Mouse (Mus musculus) heart, postnatal 14 days (tissue): ENCODE results near the gene Hipk3. TPM values are rescaled to one million over a fixed set of nuclear protein-coding genes. Genes with fewer than 3 reads are reported as not detected.

Experiments
- DNase-seq, 2 experiments: peaks; one replicate each; pipeline ENCODE4 v3.0.0; 2021 to 2022
- intact Hi-C: fragments of 180-260 bp; cut with DNase I; formaldehyde crosslinking; loops from one replicate; pipeline ENCODE4 v1.15.1; 2025
- total RNA-seq, 2 experiments: library from RNA; stranded (reverse); gene quantifications; 2 replicates each; pipeline ENCODE4 v1.2.3; 2021

Gene Hipk3
- total RNA-seq, 2 experiments from 2014 or later = 178 to 179 TPM

DNA sequence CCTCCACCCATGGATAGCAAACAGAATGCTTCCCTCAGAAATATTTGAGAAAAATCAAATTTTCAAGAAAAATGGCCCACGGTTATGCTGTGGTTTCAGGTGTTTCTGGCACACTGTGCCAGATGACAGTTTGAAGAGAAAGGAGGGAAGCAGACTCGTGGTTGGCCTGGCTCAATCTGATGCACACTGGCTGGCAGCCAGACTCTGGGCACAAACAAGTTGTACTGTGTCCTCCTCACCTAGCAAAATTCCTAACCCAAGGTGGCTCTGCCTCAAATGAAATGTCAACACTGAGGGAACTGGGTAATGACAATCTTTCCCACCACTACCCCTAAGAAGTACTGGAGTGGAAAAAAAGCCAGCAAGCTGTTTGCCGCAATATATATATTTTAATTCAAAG is 68.1 kb downstream of the Hipk3 start:
- intact Hi-C loops = no loop called here
- peak; percentile 20 to 26 for DNase-seq

DNA sequence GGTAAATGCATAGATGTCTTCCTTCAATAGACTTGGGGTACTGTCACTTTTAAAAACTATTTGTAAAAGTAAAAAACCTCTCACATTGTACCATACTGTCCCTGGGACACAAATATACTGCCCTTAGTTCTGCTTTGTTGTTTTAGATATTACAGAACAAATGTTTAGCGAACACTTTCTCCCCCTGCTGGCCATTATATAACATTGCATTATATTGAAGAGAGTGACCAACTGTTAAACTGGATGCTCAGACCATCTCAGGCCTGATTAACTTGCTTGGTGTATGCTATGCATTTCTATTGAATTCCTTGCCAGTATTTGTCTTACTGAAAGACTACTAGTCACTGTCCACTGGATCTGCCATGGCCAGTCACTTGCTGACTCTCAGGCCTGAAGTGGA is 72.0 kb downstream of the Hipk3 start:
- DNase-seq = peak in 1 of 2 experiments; percentile 15
- intact Hi-C loops = loop anchor here (1.0 to 5.0 kb wide), 2 partner anchors 288 to 370 kb away; no protein-coding TSS in a partner anchor

DNA sequence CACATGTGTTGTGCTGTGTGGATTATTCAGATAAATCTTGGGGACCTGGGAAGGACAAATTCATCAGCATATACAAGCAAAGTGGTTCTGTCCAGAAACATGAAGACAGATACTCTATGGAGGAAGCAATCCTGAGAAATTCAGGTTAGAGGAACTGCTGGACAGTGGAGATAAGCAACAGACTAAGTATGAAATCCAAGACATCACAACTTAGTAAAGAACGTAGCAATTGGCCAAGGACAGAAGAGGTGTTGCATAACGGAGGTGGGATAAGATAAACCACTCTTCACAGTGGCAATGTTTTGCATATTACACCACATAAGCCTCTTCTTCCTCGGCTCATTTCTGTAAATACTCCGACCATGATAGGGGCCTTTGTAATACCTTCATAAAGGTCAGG is 73.4 kb downstream of the Hipk3 start:
- no peak for DNase-seq
- intact Hi-C loops = loop anchor here (5.0 kb wide), 1 partner anchor 369 kb away; no protein-coding TSS in a partner anchor

DNA sequence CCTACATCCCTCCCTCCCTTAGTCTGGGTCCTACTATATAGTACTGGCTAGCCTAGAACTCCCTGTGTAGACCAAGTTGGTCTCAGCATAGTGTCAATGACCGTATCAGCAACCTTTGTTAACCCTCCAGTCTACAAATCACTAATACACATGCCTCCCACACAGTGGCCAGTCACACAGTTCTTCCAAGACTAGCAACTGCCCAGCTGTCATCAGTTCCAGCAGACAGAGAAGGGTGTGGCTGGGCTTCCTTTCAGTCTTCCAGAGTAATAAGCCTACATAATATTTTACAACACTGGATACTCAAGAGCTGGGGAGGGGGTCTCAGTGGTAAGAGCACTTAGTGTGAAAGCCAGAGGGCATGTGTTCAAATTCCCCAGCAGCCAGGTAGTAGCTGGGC is 74.2 kb downstream of the Hipk3 start:
- DNase-seq = no peak
- intact Hi-C loops = loop anchor here (5.0 kb wide), 1 partner anchor 368 kb away; no protein-coding TSS in a partner anchor

DNA sequence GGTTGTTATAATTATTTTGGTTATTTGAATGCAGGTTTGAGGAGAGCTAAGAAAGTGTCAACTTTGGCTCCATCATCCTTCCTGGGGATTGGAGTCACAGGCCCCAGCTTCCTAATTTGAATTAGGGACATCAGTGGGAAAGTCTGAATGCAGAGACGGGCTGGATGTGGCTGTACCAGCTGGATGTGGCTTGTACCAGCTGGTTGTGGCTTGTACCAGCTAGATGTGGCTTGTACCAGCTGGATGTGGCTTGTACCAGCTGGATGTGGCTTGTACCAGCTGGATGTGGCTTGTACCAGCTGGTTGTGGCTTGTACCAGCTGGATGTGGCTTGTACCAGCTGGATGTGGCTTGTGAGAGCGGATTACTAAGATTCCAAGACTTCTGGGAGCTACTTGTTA is 74.8 kb downstream of the Hipk3 start:
- intact Hi-C loops = no loop called here
- DNase-seq = no peak

DNA sequence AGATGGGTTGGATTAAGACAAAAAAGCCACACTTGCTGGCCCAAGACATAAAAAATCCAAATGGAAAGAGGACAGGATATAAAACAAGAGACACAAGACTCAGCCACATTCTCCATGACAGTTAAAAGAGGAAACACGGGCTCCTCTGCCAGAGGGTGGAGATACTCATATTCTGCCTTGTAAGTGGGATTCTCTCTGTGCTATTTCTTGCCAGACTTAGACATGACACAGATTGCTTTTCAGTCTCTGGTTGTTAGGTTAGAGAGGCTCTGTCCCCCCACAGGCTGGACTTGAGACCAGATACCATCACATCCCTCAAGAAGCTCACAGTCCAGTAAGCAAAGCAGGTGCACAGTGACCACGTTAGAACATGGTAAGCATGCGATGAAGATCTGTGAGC is 81.2 kb downstream of the Hipk3 start:
- intact Hi-C loops = no loop called here
- DNase-seq = no peak

DNA sequence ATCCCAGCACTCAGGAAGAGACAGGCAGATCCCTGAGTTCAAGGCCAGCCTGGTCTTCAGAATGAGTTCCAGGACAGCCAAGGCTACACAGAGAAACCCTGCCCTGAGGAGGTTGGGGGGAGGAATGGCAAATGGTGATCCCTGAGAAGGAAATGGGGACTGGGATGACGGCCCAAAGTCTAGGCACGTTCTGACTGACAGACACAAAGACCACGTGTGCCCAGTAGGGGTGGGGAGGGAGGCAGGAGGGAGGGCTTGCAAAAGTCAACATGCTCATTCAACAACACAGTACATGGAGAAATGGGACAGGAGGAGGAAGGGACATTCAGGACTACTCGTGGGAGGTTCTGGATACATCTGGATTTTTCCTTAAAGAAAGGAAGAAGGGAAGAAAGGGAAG is 81.8 kb downstream of the Hipk3 start:
- intact Hi-C loops = no loop called here
- DNase-seq = no peak

DNA sequence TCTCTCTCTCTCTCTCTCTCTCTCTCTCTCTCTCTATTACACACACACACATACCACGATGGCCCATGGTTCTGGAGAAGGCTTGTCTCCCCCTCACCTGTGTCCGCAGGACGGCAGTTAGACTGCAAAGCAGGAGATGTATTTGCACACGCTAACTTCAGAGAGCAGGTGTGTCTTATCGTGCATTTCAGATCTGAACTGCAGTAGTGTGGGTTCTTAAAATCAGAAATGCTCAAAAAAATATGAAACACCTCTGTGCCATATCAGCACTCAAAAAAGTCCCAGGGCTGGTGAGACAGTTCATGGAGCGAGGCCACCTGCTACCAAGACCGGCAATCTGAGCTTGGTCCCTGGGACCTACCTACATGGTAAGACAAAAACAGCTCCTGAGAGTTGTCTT is 82.4 kb downstream of the Hipk3 start:
- no peak for DNase-seq
- intact Hi-C loops = no loop called here

DNA sequence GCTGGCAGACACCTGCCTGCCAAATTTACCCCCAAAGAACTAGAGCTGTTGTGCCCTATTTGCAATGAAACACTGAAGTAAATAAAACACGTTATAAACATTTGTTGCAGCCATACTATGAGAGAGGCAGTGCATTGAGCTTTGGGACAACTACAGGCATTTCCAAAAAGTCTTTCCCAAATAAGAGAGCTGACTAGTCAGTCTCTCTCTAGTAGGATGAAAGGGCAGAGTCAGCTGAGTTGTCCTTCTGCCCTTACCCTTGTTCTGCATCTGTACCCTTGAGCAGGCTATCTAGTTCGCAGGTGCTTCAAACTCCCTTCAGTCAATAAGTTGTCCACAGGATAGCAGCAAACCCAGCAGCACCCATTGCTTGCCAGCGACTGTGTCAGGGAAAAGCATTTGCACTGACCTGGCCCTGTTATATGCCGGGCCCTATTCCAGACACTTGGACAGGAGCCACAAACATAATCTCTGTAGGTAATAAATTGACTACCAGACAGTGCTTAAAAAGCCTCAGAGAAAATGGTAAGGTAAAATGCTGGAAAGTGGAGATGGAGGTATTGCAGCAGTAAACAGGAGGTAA is 83.2 kb downstream of the Hipk3 start, which contains the start of gene D430041D05Rik:
D430041D05Rik (minus strand) TSS at position 51 of the 583 bp plus-strand sequence.
- no peak for DNase-seq
- intact Hi-C loops = no loop called here

DNA sequence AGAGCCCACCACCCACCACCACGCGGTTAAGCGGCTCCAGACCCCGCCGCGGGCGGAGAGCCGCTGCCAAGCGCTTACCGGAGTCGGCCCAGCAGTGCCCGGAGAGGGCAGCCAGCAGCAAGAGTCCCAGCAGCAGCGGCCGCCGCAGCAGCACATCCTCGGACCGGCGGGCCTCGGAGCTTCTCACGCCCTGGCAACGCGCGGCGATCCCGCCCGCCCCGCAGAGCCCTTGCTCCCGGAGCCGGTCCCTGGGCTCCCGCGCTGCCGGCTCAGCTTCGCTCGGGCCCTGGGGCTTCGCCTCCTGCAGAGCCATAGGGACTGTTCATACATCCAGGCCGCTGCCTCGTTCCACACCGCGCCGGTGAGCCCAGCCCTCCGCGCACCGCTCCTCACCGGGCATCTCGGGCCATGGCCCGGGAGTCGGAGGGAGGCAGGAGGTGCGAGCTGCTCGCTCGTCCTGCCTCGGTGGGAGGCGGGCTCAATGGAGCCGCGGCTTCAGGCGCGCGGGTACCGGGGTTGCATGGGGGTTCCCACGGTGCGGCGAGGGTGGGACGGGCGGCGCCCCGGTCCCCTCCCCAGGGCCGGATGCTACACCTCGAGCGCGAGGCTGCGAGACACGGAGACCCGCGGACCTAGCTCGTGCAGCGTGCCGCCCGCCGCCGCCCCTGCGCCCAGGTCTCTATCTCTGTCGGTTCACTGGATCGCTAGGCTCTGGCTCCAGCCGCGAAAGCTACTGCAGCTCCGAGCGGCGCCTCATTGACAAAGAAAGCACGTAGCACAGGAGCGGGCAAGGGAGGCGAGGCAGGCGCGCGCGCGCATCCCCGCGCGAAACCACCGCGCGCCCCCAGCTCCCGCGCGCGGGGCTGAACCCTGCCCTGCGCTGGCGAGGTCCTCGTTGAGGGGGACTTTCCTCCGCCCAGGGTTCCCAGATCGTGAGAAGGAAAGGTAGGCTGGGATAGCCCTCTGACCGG is 84.1 kb downstream of the Hipk3 start:
- intact Hi-C loops = no loop called here
- DNase-seq = peak; percentile 19 to 21

DNA sequence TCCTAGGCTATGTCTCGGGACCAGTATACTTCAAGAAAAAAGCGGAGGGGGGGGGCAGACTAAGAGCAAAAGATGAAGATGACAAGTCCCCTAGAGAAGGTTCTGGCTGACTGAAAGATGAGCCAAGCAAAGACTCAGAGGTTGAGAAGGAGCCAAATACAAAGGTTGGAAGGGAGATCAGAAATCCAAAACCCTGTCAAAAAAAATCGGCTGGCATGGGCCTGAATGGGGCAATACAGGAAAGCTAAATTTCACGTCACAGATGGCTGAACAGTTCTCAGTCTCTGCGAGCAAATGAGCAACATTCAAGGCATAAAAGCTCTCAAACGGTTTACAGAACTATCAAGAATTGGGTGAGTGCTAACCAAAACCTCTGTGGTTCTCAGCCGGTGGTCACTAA is 85.9 kb downstream of the Hipk3 start:
- intact Hi-C loops = no loop called here
- no peak for DNase-seq

DNA sequence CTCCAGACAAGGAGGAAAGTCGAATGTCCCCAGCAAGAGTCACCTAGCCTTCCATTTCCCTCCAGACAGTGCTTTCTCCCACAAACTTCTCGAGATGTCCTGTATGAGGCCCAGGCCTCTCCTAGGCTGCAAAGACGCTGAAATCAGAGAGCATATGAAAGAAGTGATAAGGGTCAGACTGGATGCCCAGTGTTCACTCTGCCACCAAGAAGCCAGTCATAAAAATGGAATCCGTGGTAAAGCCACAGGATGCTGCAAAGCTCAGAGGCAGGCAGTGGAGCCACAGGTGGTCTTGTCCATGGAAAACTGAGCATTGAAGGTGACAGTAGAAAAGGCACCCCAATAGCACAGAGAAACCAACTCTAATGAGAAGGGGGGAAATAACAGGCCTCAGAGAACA is 86.3 kb downstream of the Hipk3 start:
- intact Hi-C loops = no loop called here
- DNase-seq = no peak

DNA sequence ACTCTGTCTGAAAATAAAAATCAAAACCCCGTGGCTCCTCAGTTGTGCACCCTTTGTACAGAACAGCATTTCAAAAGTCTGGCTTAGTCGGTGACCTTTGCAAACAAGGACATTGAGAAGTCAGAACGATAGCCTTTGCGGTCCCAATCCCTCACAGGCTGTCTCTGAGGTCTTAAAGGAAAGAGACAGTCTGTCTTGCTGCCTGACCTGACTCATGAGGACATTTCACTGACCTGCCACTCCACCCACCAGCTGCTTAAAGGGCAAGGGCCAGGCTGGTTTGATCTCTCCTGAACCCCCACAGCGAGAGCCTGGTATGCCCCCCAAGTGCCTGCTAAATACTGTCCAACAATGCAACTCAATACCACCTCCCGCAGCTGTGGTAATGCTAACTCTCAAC is 90.2 kb downstream of the Hipk3 start:
- intact Hi-C loops = no loop called here
- no peak for DNase-seq

DNA sequence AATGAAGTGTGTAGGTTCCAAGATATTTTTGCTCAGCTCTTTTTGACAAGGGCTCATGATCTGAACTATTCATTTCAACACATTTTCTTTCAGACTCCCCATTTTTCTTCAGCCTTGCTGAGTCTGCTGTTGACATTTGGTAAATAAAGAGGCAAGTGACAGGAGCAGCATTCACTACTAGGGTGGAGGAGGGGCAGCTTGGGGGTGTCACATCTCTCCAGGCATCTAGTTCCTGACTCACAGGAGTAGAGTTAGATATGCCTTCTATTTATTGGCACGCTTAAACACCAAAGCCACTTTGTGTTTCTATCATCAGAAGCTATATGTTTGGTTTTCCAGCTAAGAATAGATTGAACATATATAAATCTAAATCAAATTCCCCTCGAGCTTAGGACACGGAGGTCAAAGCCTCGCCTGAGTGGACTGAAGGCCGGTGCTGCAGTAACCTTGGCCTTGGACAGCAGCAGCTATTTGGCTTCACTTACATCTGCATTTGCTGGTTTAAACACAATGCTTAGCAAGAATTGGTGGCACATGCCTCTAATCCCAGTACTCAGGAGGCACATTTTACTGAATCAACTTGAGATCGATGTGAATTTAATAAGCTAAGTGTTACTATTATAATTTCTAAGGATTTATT is 95.5 kb downstream of the Hipk3 start:
- intact Hi-C loops = no loop called here

DNA sequence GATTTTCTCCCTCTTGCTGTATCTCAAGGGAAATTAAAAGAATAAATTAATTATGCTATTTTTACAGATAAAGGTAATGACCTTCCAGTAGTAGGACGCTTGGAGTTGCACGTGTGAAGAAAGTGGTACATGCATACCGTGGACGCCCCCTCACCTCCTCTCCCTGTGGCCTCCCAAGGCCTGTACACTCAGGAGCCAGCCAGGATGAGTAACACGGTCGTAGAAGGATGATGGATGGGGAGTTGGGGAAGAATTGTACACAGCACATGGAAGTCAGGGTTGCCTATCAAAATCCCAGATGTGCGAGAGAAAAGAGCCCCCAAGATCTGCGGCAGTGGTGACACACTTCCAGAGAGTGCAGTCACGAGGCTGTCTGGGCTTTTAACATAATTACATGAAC is 98.3 kb downstream of the Hipk3 start:
- no peak for DNase-seq
- intact Hi-C loops = no loop called here

More for the DNA sequence above, 95.5 kb downstream of the Hipk3 start:
- DNase-seq = no peak

DNA sequence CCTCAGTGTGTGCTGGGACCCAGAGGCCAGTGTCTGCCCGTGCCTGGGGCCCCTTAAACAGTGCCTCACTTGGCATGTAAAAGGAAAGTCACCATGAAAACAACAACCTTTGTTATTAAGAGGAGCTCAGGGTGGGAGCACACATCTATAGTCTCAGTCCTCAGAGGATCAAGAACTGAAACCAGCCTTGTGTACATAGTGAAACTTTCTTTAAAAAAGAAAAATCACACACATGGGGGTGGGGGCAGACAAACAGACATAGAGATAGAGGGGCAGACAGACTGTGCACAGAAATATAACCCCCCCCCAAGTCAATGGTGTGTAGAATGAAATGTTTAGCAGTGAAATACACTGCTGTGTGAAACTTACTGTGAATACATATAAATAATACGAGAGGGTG is 99.5 kb downstream of the Hipk3 start:
- no peak for DNase-seq
- intact Hi-C loops = no loop called here

DNA sequence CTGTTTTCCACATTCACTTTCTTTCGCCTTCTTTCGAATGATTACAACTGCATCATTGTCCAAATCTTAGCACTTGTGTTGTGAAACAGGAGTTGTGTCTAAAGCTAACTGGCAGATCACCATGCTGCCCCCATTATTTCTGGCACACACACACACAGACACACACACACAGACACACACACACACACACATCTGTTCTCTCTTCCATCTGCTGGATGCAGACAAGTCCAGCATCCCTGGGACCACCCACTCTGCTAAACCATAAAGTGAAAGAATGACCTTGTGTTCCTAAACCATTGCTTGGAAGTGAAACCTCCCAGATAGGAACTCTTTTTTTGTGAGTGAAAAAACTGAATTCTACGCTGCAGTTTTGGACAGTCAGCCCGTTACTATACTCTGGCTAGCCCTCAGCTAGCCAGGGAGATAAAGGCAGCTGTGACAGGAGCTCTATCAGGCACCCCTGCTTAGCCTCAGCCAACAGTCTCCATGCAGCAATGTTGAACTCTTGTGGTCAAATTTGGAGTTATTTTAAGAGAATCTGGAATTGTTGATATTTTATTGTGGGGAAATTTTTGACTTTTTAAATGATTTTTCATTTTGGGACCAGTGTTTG is 101.4 kb downstream of the Hipk3 start:
- DNase-seq = no peak
- intact Hi-C loops = no loop called here

DNA sequence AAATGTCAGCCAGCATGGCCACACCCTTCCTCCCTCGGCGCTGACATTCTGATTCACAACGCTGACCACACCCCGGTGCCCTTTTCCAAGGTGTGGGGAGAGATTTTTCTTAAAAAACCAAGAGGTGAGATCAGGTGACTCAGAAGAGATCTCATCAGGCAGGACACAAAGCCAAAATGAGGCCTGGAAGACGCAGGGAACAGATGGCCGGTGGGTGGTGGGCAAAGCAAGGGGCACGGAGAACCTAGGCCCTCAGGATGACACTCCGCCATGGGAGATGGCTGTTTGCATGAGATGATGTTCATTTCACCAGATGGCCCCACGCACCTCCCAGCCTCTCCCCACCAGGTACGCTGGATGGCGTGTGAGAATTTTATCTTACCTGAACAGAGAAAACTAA is 105.0 kb downstream of the Hipk3 start:
- no peak for DNase-seq
- intact Hi-C loops = no loop called here

DNA sequence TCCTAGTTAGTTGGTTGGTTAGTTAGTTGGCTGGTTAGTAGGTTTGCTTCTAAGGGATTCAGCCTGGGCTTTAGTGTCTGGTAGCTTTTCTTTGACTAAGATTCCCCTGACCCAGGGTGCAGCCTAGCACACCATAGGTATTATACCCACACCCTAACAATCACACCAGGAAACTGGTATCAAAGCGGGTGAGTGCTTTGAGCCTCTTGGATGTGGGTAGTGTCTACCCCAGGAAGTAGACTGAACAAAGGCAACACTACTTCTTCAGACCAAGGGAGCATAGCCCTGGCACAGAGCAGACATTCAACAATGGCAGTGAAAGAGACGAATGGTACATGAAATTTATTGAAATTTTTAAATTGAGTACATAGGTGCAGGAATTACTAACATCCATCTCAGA is 108.3 kb downstream of the Hipk3 start:
- intact Hi-C loops = no loop called here
- no peak for DNase-seq

DNA sequence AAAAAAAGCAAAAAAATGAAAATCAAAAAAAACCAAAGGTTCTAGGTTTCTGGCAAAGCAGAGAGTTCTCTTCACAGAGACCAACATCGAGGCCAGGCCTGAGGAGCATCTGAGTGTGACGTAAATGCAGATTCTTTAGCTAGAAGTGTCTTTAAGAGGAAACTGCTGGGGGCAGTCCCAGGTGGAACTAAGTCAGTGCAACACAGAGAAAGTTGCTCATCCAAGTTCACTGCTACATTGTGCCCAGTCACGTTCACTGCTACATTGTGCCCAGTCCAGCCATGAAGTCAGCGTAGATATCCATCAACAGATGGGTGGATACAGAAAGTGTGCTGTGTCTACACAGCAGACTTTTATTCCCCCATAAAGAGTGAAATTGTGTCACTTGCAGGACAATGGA is 110.7 kb downstream of the Hipk3 start:
- intact Hi-C loops = no loop called here
- DNase-seq = no peak

DNA sequence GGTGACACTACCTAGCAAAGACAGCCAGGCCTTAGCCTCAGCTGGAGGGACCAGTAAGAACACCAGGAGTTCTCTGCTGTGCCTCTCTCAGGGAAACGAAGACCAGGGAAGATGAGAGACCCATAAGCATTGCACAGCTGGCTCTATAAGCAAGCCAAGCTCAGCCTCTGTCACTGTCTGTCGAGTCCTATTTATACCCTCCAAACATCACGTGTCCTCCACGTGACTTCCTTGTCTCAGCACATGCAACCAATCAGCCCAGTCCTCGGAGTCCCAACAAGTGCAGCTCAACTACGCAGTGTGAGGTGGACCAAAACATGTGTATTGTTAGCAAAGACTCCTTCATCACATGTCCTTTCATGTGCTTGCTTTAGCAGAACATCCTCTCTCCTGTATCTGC is 111.4 kb downstream of the Hipk3 start:
- intact Hi-C loops = no loop called here
- no peak for DNase-seq
